Mouse (Mus musculus) forebrain, embryonic 15.5 days (tissue): Measurements from ENCODE around the gene Pcca. TPM values are rescaled to one million over a fixed set of nuclear protein-coding genes. Genes with fewer than 3 reads are reported as not detected.

Experiments used
- ATAC-seq: fragments of 200-750 bp; cut with Nextera tagmentation; replicated peaks from 2 replicates; pipeline ENCODE4 v1.8.0; 2017; ENCODE audit warnings: mild to moderate bottlenecking, moderate TSS enrichment, moderate library complexity
- H3K27ac ChIP-seq: fragments of 300-500 bp; sonication (generic); replicated peaks from 2 replicates; pipeline ENCODE4 v1.5.1; 2015; ENCODE audit warnings: mild to moderate bottlenecking, inconsistent platforms
- H3K27me3 ChIP-seq: fragments of 300-500 bp; sonication (generic); 2 replicates; pipeline ENCODE4 v1.6.1; 2015; ENCODE audit warnings: inconsistent platforms
- H3K36me3 ChIP-seq: fragments of 300-500 bp; sonication (generic); 2 replicates; pipeline ENCODE4 v1.6.1; 2015; ENCODE audit warnings: mild to moderate bottlenecking, inconsistent platforms
- H3K4me1 ChIP-seq: fragments of 300-500 bp; sonication (generic); 2 replicates; pipeline ENCODE4 v1.6.1; 2015; ENCODE audit warnings: inconsistent platforms
- H3K4me2 ChIP-seq: fragments of 300-500 bp; sonication (generic); replicated peaks from 2 replicates; pipeline ENCODE4 v1.6.1; 2015; ENCODE audit warnings: mild to moderate bottlenecking, inconsistent platforms
- H3K4me3 ChIP-seq: fragments of 300-500 bp; sonication (generic); 2 replicates; pipeline ENCODE4 v1.5.1; 2015; ENCODE audit warnings: mild to moderate bottlenecking, inconsistent platforms
- H3K9ac ChIP-seq: fragments of 300-500 bp; sonication (generic); replicated peaks from 2 replicates; pipeline ENCODE4 v1.6.1; 2015; ENCODE audit warnings: mild to moderate bottlenecking, inconsistent platforms
- H3K9me3 ChIP-seq: fragments of 300-500 bp; sonication (generic); 2 replicates; pipeline ENCODE4 v1.6.1; 2016; ENCODE audit warnings: inconsistent platforms
- WGBS: fragments of 180-500 bp; shearing (Covaris S2); methylation state at CpG from one replicate; pipeline ENCODE4 v1.1.7; 2015; ENCODE audit warnings: mixed read lengths; 5-methylcytosine and 5-hydroxymethylcytosine counted together
- polyA plus RNA-seq: library from polyadenylated mRNA; unstranded; fragments of >200 nt; fragmentation: Nextera tagmentation; extraction: Ambion mirVana; gene quantifications from 2 replicates; pipeline ENCODE4 v1.2.1, GENCODE M21; 2015

Gene Pcca
- polyA plus RNA-seq, 1 experiment from 2014 or later, result 21.9 TPM

DNA sequence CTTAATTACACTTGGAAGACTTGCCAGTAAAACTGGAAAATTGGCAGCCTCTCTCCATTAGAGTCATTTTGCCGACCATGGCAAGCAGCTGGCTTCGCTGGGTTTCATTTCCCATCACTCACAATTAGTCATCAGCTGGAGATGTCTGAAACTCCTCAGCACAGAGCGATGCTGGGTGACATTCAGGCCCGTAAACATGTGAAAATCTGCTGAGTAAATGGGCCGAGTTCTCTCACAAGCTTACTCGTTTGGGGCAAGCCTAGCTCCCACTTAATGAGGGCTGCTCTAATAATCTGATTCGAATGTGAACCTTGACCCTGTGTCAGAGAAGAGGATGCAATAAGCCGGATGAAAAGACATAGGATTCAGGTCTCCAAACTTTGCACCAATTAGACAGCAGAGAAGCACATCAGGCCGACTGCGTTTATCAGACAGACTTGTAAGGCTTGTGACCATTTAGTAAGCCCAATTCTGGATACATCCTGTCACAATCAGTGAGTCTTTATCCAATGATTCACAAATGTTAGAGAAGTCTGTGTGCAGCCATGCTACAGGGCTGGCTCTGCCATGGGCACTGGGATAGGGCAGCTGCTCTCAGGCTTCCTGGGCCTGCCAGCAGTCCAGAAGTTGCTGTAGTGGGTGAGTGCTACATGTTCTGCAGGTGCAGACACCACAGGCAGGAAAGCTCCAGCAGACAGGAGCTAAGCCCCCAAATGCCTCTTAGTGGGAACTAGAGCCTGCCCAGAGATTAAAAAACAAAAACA, 349.9 kb downstream of the Pcca start:
- WGBS, result 9% methylated on average over 10 of the region's 10 CpGs
- peak overlapping the region; percentile 74 for H3K27ac ChIP-seq

DNA sequence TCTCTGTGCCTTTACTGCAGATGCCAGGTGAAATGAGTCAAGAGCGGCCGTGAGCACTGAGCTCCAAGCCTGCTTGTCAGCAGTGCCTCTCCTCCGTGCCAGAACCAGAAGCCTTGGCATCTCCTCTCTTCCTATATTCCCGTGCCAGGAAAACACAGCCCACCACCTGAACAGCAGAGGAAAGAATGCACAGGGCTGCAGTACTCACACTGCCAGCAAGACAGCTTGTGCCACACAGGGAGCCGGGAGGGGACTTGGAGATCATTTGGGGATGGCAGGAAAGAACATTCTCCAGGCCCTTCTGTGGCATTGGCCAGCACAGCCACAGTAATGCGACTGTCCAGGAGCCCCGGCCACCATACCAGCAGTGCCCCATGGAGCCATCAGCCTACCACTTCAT, 351.8 kb downstream of the Pcca start:
- Histone ChIP-seq H3K27me3 (no peaks in the 10 kb centered on the region), H3K4me2 (no peak overlapping the region), H3K9ac (no peak overlapping the region), H3K9me3 (no peaks in the 10 kb centered on the region), H3K36me3 (no peaks in the 10 kb centered on the region), H3K27ac (no peak overlapping the region), H3K4me1 (peaks cover 49% of the 10 kb centered on the region), H3K4me3 (no peak overlapping the region)
- ATAC-seq, result peak; percentile 23; the same call in 1 of the 2 replicates
- 62% methylated on average over 7 of the region's 7 CpGs for WGBS

More for the DNA sequence above, 349.9 kb downstream of the Pcca start:
- Histone ChIP-seq H3K36me3 (no peaks in the 10 kb centered on the region), H3K27me3 (no peaks in the 10 kb centered on the region), H3K4me3 (no peak overlapping the region), H3K4me1 (peaks cover 49% of the 10 kb centered on the region), H3K4me2 (no peak overlapping the region), H3K9ac (no peak overlapping the region), H3K9me3 (no peaks in the 10 kb centered on the region)
- peak; percentile 77 for ATAC-seq

DNA sequence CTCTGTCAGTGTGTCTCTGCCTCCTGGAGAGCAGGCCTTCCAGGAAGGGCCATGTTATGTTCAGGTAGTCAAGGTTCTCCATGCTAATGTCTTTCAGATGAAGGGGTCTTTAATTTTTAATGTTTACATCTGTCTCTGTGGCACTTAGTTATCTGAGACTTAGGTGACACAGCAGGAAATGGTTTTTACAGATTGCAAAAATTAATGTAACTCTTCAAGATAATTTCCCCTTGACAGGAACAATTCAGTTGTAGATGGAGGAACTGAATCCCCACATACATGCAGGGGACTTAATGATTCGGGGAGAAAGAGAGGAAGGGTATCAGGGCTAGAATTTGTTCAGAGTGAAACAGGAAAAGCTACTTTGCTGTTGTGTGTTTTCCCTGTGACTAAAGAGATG, 353.2 kb downstream of the Pcca start:
- Histone ChIP-seq H3K9ac (no peak overlapping the region), H3K4me3 (no peak overlapping the region), H3K4me2 (no peak overlapping the region), H3K27ac (no peak overlapping the region), H3K9me3 (no peaks in the 10 kb centered on the region), H3K36me3 (no peaks in the 10 kb centered on the region), H3K4me1 (peaks cover 40% of the 10 kb centered on the region), H3K27me3 (no peaks in the 10 kb centered on the region)
- 84% methylated on average over 1 of the region's 1 CpGs for WGBS
- ATAC-seq, result no peak

DNA sequence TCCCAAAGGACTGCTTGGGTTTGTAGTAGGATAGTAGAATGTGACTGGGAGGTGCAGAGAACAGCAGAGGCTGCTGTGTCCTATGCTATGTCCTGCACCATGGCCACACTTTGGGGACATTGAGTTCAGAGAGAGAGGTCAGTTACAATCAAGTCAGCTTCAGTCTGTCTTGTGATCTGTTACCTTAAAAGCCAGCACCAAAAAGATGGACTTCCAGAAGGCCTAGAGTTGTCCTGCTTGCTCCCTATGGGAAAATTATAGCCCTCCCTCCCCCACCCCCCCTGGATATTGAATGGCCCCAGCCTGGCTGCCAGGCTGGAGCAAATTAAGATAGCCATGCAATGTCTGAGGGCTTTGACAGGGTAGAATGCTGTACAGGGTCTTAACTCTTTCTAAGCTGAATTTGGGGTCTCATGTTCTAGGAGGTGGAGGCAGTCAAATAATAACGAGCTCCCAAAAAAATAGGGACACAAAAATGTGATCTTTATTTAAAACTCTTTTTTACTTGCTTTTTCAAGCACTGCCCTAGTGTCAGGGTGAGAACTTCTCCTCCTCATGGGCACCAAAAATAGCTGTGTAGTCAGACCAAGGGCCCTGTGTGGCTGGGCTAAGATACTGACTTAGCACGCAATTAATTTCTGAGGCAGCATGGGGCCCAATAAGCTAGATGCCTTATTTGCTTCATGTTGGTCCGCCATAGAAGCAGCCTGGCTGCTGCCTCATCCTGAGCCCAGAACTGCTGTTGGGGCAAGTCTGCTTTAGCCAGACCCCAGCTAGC, 353.8 kb downstream of the Pcca start:
- Histone ChIP-seq H3K9ac (no peak overlapping the region), H3K27ac (no peak overlapping the region), H3K36me3 (no peaks in the 10 kb centered on the region), H3K4me3 (no peak overlapping the region), H3K4me2 (no peak overlapping the region), H3K27me3 (no peaks in the 10 kb centered on the region), H3K4me1 (peaks cover 34% of the 10 kb centered on the region), H3K9me3 (no peaks in the 10 kb centered on the region)
- 74% methylated on average over 3 of the region's 3 CpGs for WGBS
- ATAC-seq, result no peak

DNA sequence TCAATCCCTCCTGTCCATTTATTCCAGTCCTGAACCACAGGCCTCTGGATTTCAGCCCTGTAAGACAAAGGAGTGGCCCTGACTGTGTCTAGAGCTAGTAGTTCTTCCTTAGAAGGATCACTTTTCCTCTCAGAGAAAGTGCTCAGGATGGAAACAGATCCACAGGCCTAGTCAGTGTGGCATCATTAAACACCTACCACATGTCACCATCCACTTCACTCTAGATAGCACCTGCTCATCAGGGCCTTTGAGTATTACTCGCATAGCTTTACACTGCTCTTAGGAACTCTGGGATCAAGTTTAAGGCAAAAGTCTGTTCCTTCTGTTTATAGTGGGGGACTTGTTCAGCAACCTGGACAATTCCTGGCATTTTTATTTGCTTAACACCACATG, 354.4 kb downstream of the Pcca start:
- WGBS, result 100% methylated on average over 1 of the region's 1 CpGs
- H3K9me3 ChIP-seq, result no peaks in the 10 kb centered on the region
- no peak overlapping the region for H3K9ac ChIP-seq
- H3K4me2 ChIP-seq, result no peak overlapping the region
- no peak for ATAC-seq
- no peak overlapping the region for H3K4me3 ChIP-seq
- H3K36me3 ChIP-seq, result no peaks in the 10 kb centered on the region
- H3K27me3 ChIP-seq, result no peaks in the 10 kb centered on the region
- H3K27ac ChIP-seq, result no peak overlapping the region
- H3K4me1 ChIP-seq, result peaks cover 28% of the 10 kb centered on the region

DNA sequence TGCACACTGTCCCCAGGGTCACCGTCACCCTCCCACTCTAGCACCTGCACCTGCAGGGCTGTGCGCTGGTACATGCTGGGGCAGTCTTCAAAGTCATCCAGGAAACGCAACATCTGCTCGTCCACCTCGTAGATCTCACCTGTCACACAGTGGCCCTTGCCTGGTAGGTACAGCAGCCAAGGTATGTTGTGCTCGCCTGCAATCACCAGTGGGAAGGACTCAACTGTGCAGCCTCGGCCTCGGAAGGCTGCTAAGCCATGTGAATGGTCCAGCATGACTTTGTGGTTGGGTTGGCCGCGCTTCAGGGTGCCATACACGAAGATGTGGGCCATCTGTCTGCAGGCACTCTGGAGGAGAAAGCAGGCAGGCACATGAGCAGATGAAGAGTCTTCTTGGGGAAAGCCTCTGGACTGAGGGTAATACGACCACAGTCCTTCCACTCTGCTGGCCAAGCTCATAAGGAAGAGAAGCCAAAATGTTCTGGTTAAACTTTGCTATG, 357.4 kb downstream of the Pcca start:
- Histone ChIP-seq H3K36me3 (no peaks in the 10 kb centered on the region), H3K27me3 (no peaks in the 10 kb centered on the region), H3K27ac (no peak overlapping the region), H3K9ac (no peak overlapping the region), H3K9me3 (no peaks in the 10 kb centered on the region), H3K4me2 (no peak overlapping the region), H3K4me1 (no peaks in the 10 kb centered on the region), H3K4me3 (no peak overlapping the region)
- WGBS, result 92% methylated on average over 12 of the region's 12 CpGs
- ATAC-seq, result no peak

DNA sequence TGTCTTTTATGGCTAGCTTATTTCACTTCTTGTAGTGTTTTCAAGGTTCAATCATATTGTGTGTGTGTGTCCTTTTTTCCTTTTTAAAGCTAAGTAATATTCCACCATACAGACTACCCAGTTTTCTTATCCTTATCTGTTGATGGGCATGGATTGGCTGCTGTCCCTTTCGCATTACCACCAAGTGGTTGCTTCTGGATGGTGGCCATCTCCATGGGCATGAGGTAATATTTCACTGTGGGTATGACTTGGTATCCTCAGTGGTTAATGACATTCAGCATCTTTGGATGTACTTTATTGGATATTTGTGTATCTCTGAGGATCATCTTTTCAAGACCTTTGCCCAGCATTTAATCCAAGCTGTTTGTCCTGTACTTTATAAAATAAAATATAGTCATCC, 362.0 kb downstream of the Pcca start:
- Histone ChIP-seq H3K4me2 (no peak overlapping the region), H3K4me1 (peaks cover 6% of the 10 kb centered on the region; the same call in 1 of the 2 replicates), H3K36me3 (no peaks in the 10 kb centered on the region), H3K4me3 (no peak overlapping the region), H3K9me3 (no peaks in the 10 kb centered on the region), H3K9ac (no peak overlapping the region), H3K27ac (no peak overlapping the region), H3K27me3 (no peaks in the 10 kb centered on the region; the same call in 1 of the 2 replicates)
- no peak for ATAC-seq
- WGBS, result 93% methylated on average over 1 of the region's 1 CpGs

DNA sequence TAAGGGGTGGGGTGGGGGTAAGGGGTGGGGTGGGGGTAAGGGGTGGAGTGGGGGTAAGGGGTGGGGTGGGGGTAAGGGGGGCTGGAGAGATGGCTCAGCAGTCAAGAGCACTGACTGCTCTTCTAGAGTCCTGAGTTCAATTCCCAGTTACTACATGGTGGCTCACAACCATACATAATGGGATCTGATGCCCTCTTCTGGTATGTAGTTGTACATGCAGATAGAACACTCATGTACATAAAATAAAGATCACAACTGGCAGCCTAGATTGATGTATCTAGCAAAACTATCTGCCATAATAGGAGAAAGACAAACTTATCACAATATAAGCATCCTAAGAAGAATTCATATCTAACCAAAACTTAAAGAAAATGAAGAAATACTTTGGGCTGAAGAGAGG, 364.4 kb downstream of the Pcca start:
- Histone ChIP-seq H3K27ac (no peak overlapping the region), H3K9ac (no peak overlapping the region), H3K9me3 (no peaks in the 10 kb centered on the region), H3K36me3 (no peaks in the 10 kb centered on the region), H3K27me3 (no peaks in the 10 kb centered on the region; the same call in 1 of the 2 replicates), H3K4me1 (peaks cover 20% of the 10 kb centered on the region), H3K4me2 (no peak overlapping the region), H3K4me3 (no peak overlapping the region)
- no peak for ATAC-seq

DNA sequence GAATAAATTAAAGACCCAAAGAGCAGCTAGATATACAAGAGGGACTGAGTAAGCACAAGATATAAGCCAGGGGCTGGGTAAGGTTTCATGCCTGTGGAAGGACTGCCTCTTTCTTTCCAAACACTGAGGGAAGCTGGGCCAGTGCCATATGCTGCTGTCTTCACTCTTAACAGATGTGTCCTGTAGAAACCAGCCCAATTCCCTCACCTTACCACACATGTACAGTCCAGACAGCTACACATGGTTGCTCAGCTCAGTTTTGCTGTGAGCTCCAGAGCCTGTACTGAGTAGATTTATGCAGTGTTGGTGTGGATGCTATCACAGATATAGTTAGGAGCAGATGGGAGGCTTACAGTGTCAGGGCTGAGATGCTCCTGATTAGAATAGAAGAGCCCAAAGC, 366.6 kb downstream of the Pcca start:
- no peaks in the 10 kb centered on the region for H3K9me3 ChIP-seq
- peak; percentile 71 for ATAC-seq
- no peaks in the 10 kb centered on the region for H3K36me3 ChIP-seq
- H3K9ac ChIP-seq, result no peak overlapping the region
- H3K27me3 ChIP-seq, result no peaks in the 10 kb centered on the region; the same call in 1 of the 2 replicates
- no peak overlapping the region for H3K4me2 ChIP-seq
- peaks cover 20% of the 10 kb centered on the region for H3K4me1 ChIP-seq
- H3K4me3 ChIP-seq, result no peak overlapping the region
- H3K27ac ChIP-seq, result no peak overlapping the region

DNA sequence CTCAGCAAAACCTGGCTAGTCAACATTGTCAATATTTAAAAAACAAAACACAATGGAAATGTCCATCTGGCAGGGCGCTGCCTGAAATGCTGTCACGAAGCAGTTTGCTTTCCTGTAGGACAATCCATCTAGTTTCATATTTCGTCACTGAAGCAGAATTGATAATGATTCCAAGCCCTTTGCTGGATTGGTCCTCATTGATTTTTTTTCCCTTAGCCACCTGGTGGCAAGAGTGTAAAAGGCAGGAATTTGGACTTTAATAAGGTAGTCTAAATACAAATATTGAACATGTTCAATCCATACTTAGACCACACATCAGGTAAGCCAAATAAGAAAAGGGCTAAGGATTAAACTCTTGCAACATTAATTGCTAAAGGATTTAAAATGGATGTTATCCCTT, 367.1 kb downstream of the Pcca start:
- Histone ChIP-seq H3K9ac (no peak overlapping the region), H3K4me1 (peaks cover 20% of the 10 kb centered on the region), H3K9me3 (no peaks in the 10 kb centered on the region), H3K4me2 (no peak overlapping the region), H3K36me3 (no peaks in the 10 kb centered on the region), H3K27ac (no peak overlapping the region), H3K4me3 (no peak overlapping the region), H3K27me3 (no peaks in the 10 kb centered on the region; the same call in 1 of the 2 replicates)
- no peak for ATAC-seq
- WGBS, result 72% methylated on average over 3 of the region's 3 CpGs

DNA sequence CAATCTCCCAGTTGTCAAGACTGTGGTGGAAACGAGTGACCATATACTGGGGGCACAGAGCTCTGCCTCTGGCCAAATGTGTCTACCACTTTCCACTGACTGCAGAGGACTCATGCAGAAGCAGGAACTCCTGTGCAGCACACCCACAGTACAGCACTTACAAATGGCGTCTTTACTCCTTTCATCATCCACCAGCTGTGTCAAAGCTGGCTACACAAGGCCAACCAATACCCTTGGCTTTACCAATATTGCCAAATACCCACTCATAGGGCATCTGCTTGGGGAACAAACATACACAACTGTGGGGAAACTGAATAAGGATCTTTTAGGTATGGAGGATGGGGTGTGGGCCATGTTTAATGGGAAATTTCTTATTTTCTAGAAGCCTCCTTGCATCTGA, 367.6 kb downstream of the Pcca start:
- Histone ChIP-seq H3K4me1 (peaks cover 20% of the 10 kb centered on the region), H3K4me3 (no peak overlapping the region), H3K27ac (no peak overlapping the region), H3K27me3 (no peaks in the 10 kb centered on the region; the same call in 1 of the 2 replicates), H3K9ac (no peak overlapping the region), H3K9me3 (no peaks in the 10 kb centered on the region), H3K36me3 (no peaks in the 10 kb centered on the region), H3K4me2 (no peak overlapping the region)
- no peak for ATAC-seq
- WGBS, result 90% methylated on average over 2 of the region's 2 CpGs

DNA sequence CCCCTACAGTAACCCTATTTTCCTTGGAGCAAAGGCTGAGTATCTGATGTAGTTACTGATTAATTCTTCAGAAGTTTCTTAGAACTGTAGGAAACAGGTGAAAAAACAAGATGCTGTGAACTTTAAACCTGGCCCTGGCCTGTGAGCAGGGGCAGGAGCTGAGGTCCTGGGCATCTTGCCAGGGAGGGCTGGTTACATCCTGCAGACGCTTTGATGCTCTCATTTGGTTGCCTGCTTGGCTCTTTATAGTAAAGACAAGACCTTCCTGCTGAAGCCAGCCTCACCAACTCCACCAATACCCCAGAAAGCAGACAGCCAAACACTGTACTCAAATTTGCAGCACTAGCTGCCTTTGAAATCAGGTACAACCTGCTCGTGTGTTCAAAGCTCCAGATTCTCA, 368.0 kb downstream of the Pcca start:
- Histone ChIP-seq H3K27me3 (no peaks in the 10 kb centered on the region; the same call in 1 of the 2 replicates), H3K9me3 (0 out of 2 replicates have a peak, but pooled peaks cover 3% of the 10 kb centered on the region), H3K9ac (no peak overlapping the region), H3K4me1 (peaks cover 20% of the 10 kb centered on the region), H3K4me3 (no peak overlapping the region), H3K36me3 (no peaks in the 10 kb centered on the region), H3K27ac (no peak overlapping the region), H3K4me2 (no peak overlapping the region)
- WGBS, result 45% methylated on average over 2 of the region's 2 CpGs
- ATAC-seq, result no peak
